Mouse (Mus musculus) limb, embryonic 14.5 days (tissue): ENCODE data around the gene Trpm5. TPM values are rescaled to one million over a fixed set of nuclear protein-coding genes. Genes with fewer than 3 reads are reported as not detected.

Experiments used
- ATAC-seq: fragments of 200-750 bp; cut with Nextera tagmentation; 2 replicates; pipeline ENCODE4 v1.8.0; 2017; ENCODE audit warnings: low read depth, moderate number of reproducible peaks, moderate TSS enrichment; ENCODE audit not compliant: low FRiP score
- DNase-seq: peaks from one replicate; pipeline ENCODE4 v3.0.0-alpha.2; 2015; ENCODE audit warnings: low spot score
- H3K27ac ChIP-seq: fragments of 300-500 bp; sonication (generic); replicated peaks from 2 replicates; pipeline ENCODE4 v1.5.1; 2014; ENCODE audit warnings: low read depth, mild to moderate bottlenecking, low read length, moderate library complexity, mixed read lengths
- H3K27me3 ChIP-seq: fragments of 300-500 bp; sonication (generic); 2 replicates; pipeline ENCODE4 v1.6.1; 2014; ENCODE audit warnings: low read length, mixed read lengths; ENCODE audit not compliant: control insufficient read depth, insufficient read depth
- H3K36me3 ChIP-seq: fragments of 300-500 bp; sonication (generic); 2 replicates; pipeline ENCODE4 v1.6.1; 2014; ENCODE audit warnings: mild to moderate bottlenecking, low read length, moderate library complexity, mixed read lengths; ENCODE audit not compliant: control insufficient read depth, insufficient read depth
- H3K4me1 ChIP-seq: fragments of 300-500 bp; sonication (generic); 2 replicates; pipeline ENCODE4 v1.6.1; 2014; ENCODE audit warnings: antibody characterized with exemption, low read length, mixed read lengths; ENCODE audit not compliant: control insufficient read depth, insufficient read depth
- H3K4me2 ChIP-seq: fragments of 300-500 bp; sonication (generic); replicated peaks from 2 replicates; pipeline ENCODE4 v1.6.1; 2014; ENCODE audit warnings: low read depth, mild to moderate bottlenecking, low read length, moderate library complexity; ENCODE audit not compliant: severe bottlenecking
- H3K4me3 ChIP-seq: fragments of 300-500 bp; sonication (generic); replicated peaks from 2 replicates; pipeline ENCODE4 v1.5.1; 2014; ENCODE audit warnings: low read length
- H3K9ac ChIP-seq: fragments of 300-500 bp; sonication (generic); 2 replicates; pipeline ENCODE4 v1.6.1; 2014; ENCODE audit warnings: mild to moderate bottlenecking, low read depth, low read length, moderate library complexity; ENCODE audit not compliant: severe bottlenecking
- H3K9me3 ChIP-seq: fragments of 300-500 bp; sonication (generic); 2 replicates; pipeline ENCODE4 v1.6.1; 2016; ENCODE audit warnings: low read length; ENCODE audit not compliant: control insufficient read depth
- POLR2A ChIP-seq: fragments of 200-500 bp; IDR thresholded peaks from 2 replicates; pipeline ENCODE4 v1.8.0; 2012; ENCODE audit warnings: inconsistent platforms, mild to moderate bottlenecking, moderate library complexity, borderline replicate concordance; ENCODE audit not compliant: insufficient read depth, insufficient read length; ENCODE audit errors: extremely low read depth
- WGBS: fragments of 180-500 bp; shearing (Covaris S2); extraction: QIAGEN DNeasy Blood & Tissue Kit; methylation state at CpG from one replicate; pipeline ENCODE4 v1.1.7; 2014; 5-methylcytosine and 5-hydroxymethylcytosine counted together
- polyA plus RNA-seq, 2 experiments: library from polyadenylated mRNA; depleted of rRNA in 1 of 2; stranded (reverse) in 1 of 2; unstranded in 1 of 2; fragments of >200 nt; fragmentation: Nextera tagmentation in 1 of 2; extraction: Ambion mirVana in 1 of 2; gene quantifications; 2 replicates each; pipeline versions ENCODE4 v1.2.1 to v1.2.3; 2012 to 2014

Trpm5 gene
- polyA plus RNA-seq, 2 experiments, result 24.1 to 63.4 TPM

GRCm38 (mm10) chr7:143053008-143053899 lies 41.2 kb downstream of the Trpm5 start:
- H3K9ac ChIP-seq, result peak overlapping the region; percentile 94
- H3K27me3 ChIP-seq, result no peaks in the 10 kb centered on the region
- H3K4me1 ChIP-seq, result peaks cover 42% of the 10 kb centered on the region
- peak overlapping the region; percentile 92 for H3K27ac ChIP-seq
- peak overlapping the region; percentile 99 for H3K4me3 ChIP-seq
- DNase-seq, result peak; percentile 89
- no peaks in the 10 kb centered on the region for H3K9me3 ChIP-seq
- 0% methylated on average over 39 of the region's 46 CpGs for WGBS
- H3K36me3 ChIP-seq, result peaks cover 24% of the 10 kb centered on the region
- no peak for TF ChIP-seq POLR2A
- H3K4me2 ChIP-seq, result peak overlapping the region; percentile 94
- ATAC-seq, result peak; percentile 82

DNA sequence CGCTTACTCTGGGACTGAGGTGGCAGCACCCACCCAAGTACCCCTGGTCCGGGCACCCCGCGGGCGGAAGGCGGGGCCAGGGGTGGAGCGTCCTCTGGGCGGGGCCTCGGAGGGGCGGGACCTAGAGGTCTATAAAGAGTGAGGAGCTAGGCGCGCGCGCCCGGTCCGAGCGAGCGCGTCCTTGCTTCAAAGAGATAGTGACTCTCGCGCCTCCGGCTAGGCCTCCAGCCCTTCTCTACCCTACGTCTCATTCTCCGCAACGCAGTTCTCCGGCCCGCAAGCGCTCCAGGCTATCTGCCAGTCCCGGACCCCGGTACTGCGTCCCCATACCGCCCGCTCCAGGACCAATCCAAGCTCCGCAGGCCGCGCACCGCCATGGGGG lies 41.8 kb downstream of the Trpm5 start, which contains the start of gene Cd81:
Gene Cd81 (plus strand): TSS at position 114 of the 382 bp plus-strand sequence.
- ATAC-seq (peak; percentile 85), DNase-seq (peak; percentile 84)
- no peaks in the 10 kb centered on the region for H3K9me3 ChIP-seq
- H3K4me3 ChIP-seq, result peak within 1 kb of the TSS; percentile 99
- TF ChIP-seq POLR2A, result peak; percentile 89; the same call in 1 of the 2 replicates
- H3K27me3 ChIP-seq, result no peaks in the 10 kb centered on the region
- H3K4me1 ChIP-seq, result peaks cover 35% of the 10 kb centered on the region
- peaks cover 19% of the 10 kb centered on the region for H3K36me3 ChIP-seq
- under 1% methylated on average over 29 of the region's 37 CpGs for WGBS
- peak within 1 kb of the TSS; percentile 92 for H3K27ac ChIP-seq
- H3K9ac ChIP-seq, result peak within 1 kb of the TSS; percentile 94
- H3K4me2 ChIP-seq, result peak within 1 kb of the TSS; percentile 94

GRCm38 (mm10) chr7:143051316-143051715 lies 43.1 kb downstream of the Trpm5 start:
- ATAC-seq (no peak), DNase-seq (no peak)
- TF ChIP-seq POLR2A, result no peak
- WGBS, result 67% methylated on average over 2 of the region's 2 CpGs
- Histone ChIP-seq H3K36me3 (peaks cover 11% of the 10 kb centered on the region), H3K9ac (no peak overlapping the region), H3K4me3 (no peak overlapping the region), H3K4me1 (peaks cover 24% of the 10 kb centered on the region), H3K27ac (no peak overlapping the region), H3K27me3 (no peaks in the 10 kb centered on the region), H3K4me2 (no peak overlapping the region), H3K9me3 (no peaks in the 10 kb centered on the region)

GRCm38 (mm10) chr7:143049841-143050816 lies 44.3 kb downstream of the Trpm5 start:
- H3K4me1 ChIP-seq, result peaks cover 14% of the 10 kb centered on the region
- ATAC-seq (no peak), DNase-seq (no peak)
- peaks cover 7% of the 10 kb centered on the region for H3K36me3 ChIP-seq
- no peaks in the 10 kb centered on the region for H3K9me3 ChIP-seq
- no peak overlapping the region for H3K4me2 ChIP-seq
- H3K27me3 ChIP-seq, result no peaks in the 10 kb centered on the region
- TF ChIP-seq POLR2A, result no peak
- 93% methylated on average over 3 of the region's 3 CpGs for WGBS
- H3K27ac ChIP-seq, result no peak overlapping the region
- H3K4me3 ChIP-seq, result no peak overlapping the region
- no peak overlapping the region for H3K9ac ChIP-seq

- DNase-seq (no peak), ATAC-seq (no peak)
- Histone ChIP-seq H3K4me2 (no peak overlapping the region), H3K36me3 (no peaks in the 10 kb centered on the region; the same call in 1 of the 2 replicates), H3K27ac (no peak overlapping the region), H3K4me3 (no peak overlapping the region), H3K9ac (no peak overlapping the region), H3K9me3 (0 out of 2 replicates have a peak, but pooled peaks cover 3% of the 10 kb centered on the region), H3K4me1 (peaks cover 6% of the 10 kb centered on the region), H3K27me3 (no peaks in the 10 kb centered on the region)
- no peak for TF ChIP-seq POLR2A
- 72% methylated on average over 3 of the region's 3 CpGs for WGBS
Observed at GRCm38 (mm10) chr7:143049331-143049730, 45.1 kb downstream of the Trpm5 start.
